Mouse (Mus musculus): ENCODE measurements around the gene Shd.

- TF ChIP-seq FLI1 (IDR thresholded peaks at IDR 0.05; ENCODE audit: low read length): no peak
- no peak for TF ChIP-seq GATA1 (IDR thresholded peaks at IDR 0.05; ENCODE audit: borderline replicate concordance, low read length)
These were observed 37.6 kb upstream of the Shd start for GRCm38 (mm10) chr17:55932635-55933034.
